Mouse (Mus musculus): ENCODE measurements around the gene Olfr1537. TPM values are rescaled to one million over a fixed set of nuclear protein-coding genes. Genes with fewer than 3 reads are reported as not detected.

Gene Olfr1537
- not detected for total RNA-seq (2021)

- no peak for DNase-seq
Observed at GRCm38 (mm10) chr9:39249894-39250293, at the start of gene Olfr1537. Olfr1537 (minus strand) TSS chr9:39249994.

DNA sequence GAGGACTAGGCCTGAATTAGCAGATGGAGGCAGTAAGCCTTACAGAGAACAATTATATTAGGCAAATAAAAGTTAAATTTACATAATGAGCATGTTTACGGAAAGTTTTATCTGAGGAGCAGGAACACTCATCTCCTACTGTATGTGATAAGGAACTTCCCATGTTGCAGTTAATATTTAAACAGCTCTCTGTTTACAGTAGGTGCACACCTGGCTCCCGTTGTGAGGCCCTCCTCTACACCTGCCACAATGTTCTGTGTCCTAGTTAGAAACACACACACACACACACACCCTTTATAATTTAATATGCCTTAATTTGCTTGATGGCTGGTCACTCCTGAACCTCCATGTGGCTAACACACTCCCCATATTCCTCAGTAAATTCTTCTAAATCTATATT is 37.3 kb upstream of the Olfr1537 start:
- no peak for DNase-seq

DNA sequence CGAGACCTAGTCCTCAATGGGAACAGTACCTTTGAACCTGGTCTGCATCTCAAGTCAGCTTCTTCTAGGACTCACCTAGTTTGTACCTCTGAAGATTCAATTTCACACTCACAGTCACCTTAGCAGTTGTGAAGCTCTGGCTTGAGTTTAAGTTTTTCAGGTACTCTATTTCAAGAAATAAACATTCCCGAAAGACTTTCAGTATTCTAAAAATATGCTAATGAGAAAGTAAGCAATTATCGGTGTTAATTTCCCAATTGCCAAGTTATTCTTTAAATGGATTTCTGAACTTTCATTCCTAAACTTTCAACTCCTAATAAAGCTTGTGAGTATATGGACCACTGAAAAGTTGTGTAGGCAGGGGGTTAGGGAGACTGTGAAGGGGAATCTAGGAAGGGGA is 26.9 kb upstream of the Olfr1537 start, which contains the start of gene Olfr945:
TSS of gene Olfr945 (minus strand) at position 101 of the 400 bp plus-strand sequence.
- DNase-seq = no peak

DNA sequence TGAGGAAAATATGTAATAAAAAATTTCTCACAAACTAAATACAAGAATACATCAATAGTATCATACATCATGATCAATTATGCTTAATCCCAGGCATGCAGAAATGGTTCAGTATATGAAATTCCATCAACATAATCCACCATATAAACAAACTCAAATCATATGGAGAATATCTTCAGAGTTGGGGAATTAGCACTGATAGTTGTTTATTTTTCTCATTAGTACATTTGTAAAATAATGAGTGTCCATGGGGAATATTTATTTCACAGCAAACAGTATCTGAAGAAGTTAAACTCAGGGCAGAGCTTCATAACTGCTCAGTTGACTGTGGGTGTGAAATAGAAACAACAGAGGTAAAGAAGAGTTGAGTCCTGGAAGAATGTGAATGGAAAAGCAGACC is 48.2 kb downstream of the Olfr1537 start, which contains the start of gene Olfr944:
TSS of gene Olfr944 (plus strand) at position 301 of the 400 bp plus-strand sequence.
- no peak for DNase-seq

Other genes with a start within 250 kb of the Olfr1537 start
- gene Olfr146, start 226.6 kb downstream of the Olfr1537 start, total RNA-seq (2021) = not detected
- gene Olfr937, start 185.0 kb downstream of the Olfr1537 start, total RNA-seq (2021) = not detected
- gene Olfr938, start 171.1 kb downstream of the Olfr1537 start, total RNA-seq (2021) = not detected
- gene Olfr27, start 121.9 kb downstream of the Olfr1537 start, total RNA-seq (2021) = not detected
- not detected for gene Olfr943, start 83.7 kb downstream of the Olfr1537 start, total RNA-seq (2021)
- gene Olfr944, start 48.1 kb downstream of the Olfr1537 start, total RNA-seq (2021) = not detected
- gene Olfr945, start 26.8 kb upstream of the Olfr1537 start, total RNA-seq (2021) = not detected
- gene Olfr948, start 76.1 kb upstream of the Olfr1537 start, total RNA-seq (2021) = not detected
- gene Olfr951, start 137.4 kb upstream of the Olfr1537 start, total RNA-seq (2021) = not detected
- not detected for gene Olfr952, start 177.2 kb upstream of the Olfr1537 start, total RNA-seq (2021)
- gene Olfr954, start 206.7 kb upstream of the Olfr1537 start, total RNA-seq (2021) = not detected
- not detected for gene Olfr955, start 221.9 kb upstream of the Olfr1537 start, total RNA-seq (2021)
- not detected for gene Olfr44, start 244.0 kb upstream of the Olfr1537 start, total RNA-seq (2021)